Mouse (Mus musculus) gastrocnemius, postnatal 10 days (tissue): ENCODE data around the gene Gadl1. TPM values are rescaled to one million over a fixed set of nuclear protein-coding genes. Genes with fewer than 3 reads are reported as not detected.

ENCODE experiments used
- DNase-seq: peaks from one replicate; pipeline ENCODE4 v3.0.0; 2021; ENCODE audit warnings: mixed read lengths
- total RNA-seq, 2 experiments: library from RNA; stranded (reverse); gene quantifications; 2 replicates each; pipeline ENCODE4 v1.2.3; 2021

Gene Gadl1
- total RNA-seq, 2 experiments from 2014 or later = 33.7 to 41.2 TPM

GRCm38 (mm10) chr9:116087880-116088279 is 178.6 kb downstream of the Gadl1 start:
- peak; percentile 70 for DNase-seq

GRCm38 (mm10) chr9:116088912-116089311 is 179.7 kb downstream of the Gadl1 start:
- DNase-seq = peak; percentile 47

- no peak for DNase-seq
Observed at GRCm38 (mm10) chr9:116090296-116090695, 181.0 kb downstream of the Gadl1 start.

GRCm38 (mm10) chr9:116091101-116091841 is 182.0 kb downstream of the Gadl1 start:
- DNase-seq = no peak

- DNase-seq = peak; percentile 31
Observed at GRCm38 (mm10) chr9:116091921-116092320, 182.7 kb downstream of the Gadl1 start.

GRCm38 (mm10) chr9:116098724-116099595 is 189.7 kb downstream of the Gadl1 start:
- peak; percentile 75 for DNase-seq

- peak; percentile 20 for DNase-seq
Observed at GRCm38 (mm10) chr9:116099596-116099993, 190.3 kb downstream of the Gadl1 start.

GRCm38 (mm10) chr9:116100015-116100414 is 190.8 kb downstream of the Gadl1 start:
- peak; percentile 50 for DNase-seq

- DNase-seq = no peak
Observed at GRCm38 (mm10) chr9:116101842-116102241, 192.6 kb downstream of the Gadl1 start.

GRCm38 (mm10) chr9:116104770-116105169 is 195.5 kb downstream of the Gadl1 start:
- DNase-seq = no peak

- DNase-seq = no peak
Observed at GRCm38 (mm10) chr9:116108729-116109128, 199.5 kb downstream of the Gadl1 start.

GRCm38 (mm10) chr9:116111149-116111970 is 202.1 kb downstream of the Gadl1 start:
- DNase-seq = no peak

GRCm38 (mm10) chr9:116114339-116114738 is 205.1 kb downstream of the Gadl1 start:
- no peak for DNase-seq

GRCm38 (mm10) chr9:116115875-116116274 is 206.6 kb downstream of the Gadl1 start:
- DNase-seq = no peak

- no peak for DNase-seq
Observed at GRCm38 (mm10) chr9:116118332-116118872, 209.1 kb downstream of the Gadl1 start.

- no peak for DNase-seq
Observed at GRCm38 (mm10) chr9:116119990-116120389, 210.7 kb downstream of the Gadl1 start.

GRCm38 (mm10) chr9:116121472-116121871 is 212.2 kb downstream of the Gadl1 start:
- DNase-seq = no peak

GRCm38 (mm10) chr9:116122544-116122943 is 213.3 kb downstream of the Gadl1 start:
- DNase-seq = no peak

GRCm38 (mm10) chr9:116122969-116123589 is 213.8 kb downstream of the Gadl1 start:
- DNase-seq = no peak
